Mouse (Mus musculus): Measurements from ENCODE around the gene Senp6. TPM values are rescaled to one million over a fixed set of nuclear protein-coding genes. Genes with fewer than 3 reads are reported as not detected.
"Not testable (repeated sequence)": the region's sequence is repeated elsewhere in the genome, so short reads cannot be mapped to it uniquely, and the experiment has no call there.

Senp6 gene
- 31.9 and 37.5 TPM in 2 replicates for polyA plus RNA-seq (2015; fragmentation: Nextera tagmentation; extraction: Ambion mirVana)

DNA sequence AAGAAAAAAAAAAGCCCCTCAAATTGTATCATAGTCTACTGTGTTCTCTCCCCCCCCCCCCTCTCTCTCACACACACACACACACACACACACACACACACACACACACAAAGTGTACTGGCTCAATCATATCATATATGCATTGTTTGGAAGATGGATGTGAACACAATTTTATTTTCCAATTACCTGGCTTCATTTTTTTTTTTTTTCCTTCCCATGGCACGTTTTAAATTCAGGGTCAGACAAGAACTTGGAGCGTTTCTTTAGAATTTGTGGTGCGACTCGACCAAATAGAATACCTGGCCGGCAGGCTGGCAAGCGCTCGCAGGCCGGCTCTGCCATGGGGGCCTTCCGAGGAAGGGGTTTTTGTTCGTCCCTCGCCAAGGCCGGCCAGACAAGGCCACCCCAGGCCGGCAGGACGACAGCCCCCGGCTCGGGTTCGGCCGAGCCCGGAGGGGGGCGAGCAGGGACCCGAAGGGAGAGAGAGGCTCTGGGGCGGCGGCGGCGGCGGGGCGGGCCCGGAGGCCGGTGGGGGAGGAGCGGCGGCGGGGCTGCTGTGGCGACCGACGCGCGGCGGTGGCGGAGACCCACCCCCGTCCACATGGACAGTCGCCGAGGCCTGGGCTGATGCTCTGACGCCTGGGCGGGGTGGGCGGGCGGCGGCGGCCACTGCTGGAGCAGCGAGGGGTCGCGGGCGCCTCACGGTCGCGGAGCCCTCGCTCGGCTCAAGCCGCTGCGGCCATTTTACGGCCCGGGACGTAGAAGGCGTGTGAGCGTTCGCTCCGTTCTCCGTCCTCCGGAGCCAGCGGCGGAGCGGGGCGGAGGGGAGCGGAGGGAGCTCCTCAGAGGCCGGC lies at the start of gene Senp6:
Gene Senp6 (plus strand): TSS at position 537 of the 854 bp plus-strand sequence.
- Histone ChIP-seq H3K4me3 (ENCODE audit: low read depth, low read length) (peak within 1 kb of the TSS; percentile 84), H3K4me2 (replicated peaks; ENCODE audit: low read depth) (peak within 1 kb of the TSS; percentile 72), H3K9ac (ENCODE audit: low read depth, low read length) (peak within 1 kb of the TSS; percentile 99), H3K27me3 (replicated peaks; ENCODE audit: control insufficient read depth, insufficient read depth, low read length) (no peaks in the 10 kb centered on the region), H3K36me3 (ENCODE audit: control insufficient read depth, insufficient read depth) (no peaks in the 10 kb centered on the region), H3K9me3 (ENCODE audit: control insufficient read depth) (no peaks in the 10 kb centered on the region), H3K27ac (ENCODE audit: low read depth, low read length) (peak within 1 kb of the TSS; percentile 98), H3K4me1 (replicated peaks; ENCODE audit: control insufficient read depth, insufficient read depth, low read length) (no peaks in the 10 kb centered on the region)
- WGBS, result under 1% methylated on average over 54 of the region's 74 CpGs
- ATAC-seq, result peak; percentile 70
- no peak for TF ChIP-seq CTCF (IDR thresholded peaks at IDR 0.05; ENCODE audit: low read depth)

DNA sequence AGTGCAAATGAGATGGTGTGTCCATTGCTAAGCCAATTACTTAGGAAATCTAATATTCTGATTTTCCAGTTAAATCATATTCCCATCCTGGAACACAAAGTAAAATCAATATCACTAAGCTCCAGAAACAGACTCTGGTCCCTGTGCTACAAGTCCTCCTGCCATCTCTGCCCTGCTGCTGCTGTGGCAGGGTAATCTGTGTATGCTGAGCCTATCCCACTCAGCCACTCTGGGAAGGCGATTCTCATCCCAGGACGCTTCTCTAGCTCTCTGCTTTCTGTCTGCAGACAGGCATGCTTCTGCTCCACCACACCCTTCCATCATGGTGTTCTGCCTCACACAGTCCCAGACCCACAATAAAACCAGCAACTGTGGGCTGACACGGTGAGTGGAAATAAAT lies 46.3 kb upstream of the Senp6 start:
- Histone ChIP-seq H3K27ac (ENCODE audit: low read depth, low read length) (no peak overlapping the region), H3K9ac (ENCODE audit: low read depth, low read length) (no peak overlapping the region), H3K4me2 (replicated peaks; ENCODE audit: low read depth) (no peak overlapping the region), H3K36me3 (ENCODE audit: control insufficient read depth, insufficient read depth) (no peaks in the 10 kb centered on the region), H3K9me3 (ENCODE audit: control insufficient read depth) (no peaks in the 10 kb centered on the region), H3K4me3 (ENCODE audit: low read depth, low read length) (no peak overlapping the region), H3K4me1 (replicated peaks; ENCODE audit: control insufficient read depth, insufficient read depth, low read length) (no peaks in the 10 kb centered on the region), H3K27me3 (replicated peaks; ENCODE audit: control insufficient read depth, insufficient read depth, low read length) (no peaks in the 10 kb centered on the region)
- no peak for ATAC-seq
- TF ChIP-seq CTCF (IDR thresholded peaks at IDR 0.05; ENCODE audit: low read depth), result no peak
- 40% methylated on average over 3 of the region's 3 CpGs for WGBS

DNA sequence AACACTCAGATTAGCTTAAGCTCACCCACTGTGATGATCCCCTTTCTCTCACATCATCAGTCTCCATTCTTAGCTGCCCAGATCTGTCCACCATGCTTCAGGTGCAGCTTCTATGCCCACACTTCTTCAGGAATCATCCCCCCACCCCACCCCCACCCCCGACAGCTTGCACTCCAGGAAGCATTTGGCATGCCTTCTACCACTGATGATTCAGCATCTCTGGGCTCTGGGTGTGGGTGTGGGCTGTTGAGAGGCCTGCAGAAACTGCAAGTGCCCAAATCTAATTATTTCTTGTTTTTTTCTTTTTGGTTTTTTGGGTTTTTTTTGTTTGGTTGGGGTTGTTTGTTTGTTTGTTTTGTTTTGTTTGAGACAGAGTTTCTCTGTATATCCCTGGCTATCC lies 45.1 kb upstream of the Senp6 start:
- no peak for ATAC-seq

DNA sequence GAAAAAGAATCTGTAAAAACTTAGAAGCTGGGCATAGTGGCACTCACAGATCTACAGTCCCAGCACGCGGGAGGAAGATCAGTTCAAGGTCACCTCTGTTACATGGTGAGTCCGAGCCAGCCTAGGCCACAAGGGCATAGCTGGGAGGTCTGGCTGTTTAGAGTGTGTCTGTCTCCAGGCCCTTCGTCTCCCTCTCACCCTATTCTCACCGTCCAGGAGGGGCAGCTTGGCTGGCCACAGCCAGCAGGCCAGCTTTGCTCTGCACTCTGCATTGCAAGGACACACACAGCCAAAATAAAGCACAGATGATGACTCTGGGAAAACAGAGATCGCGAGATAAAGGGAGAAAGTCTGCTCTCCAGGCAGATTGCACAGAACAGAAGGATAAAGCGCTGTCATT lies 43.9 kb upstream of the Senp6 start:
- no peak overlapping the region for H3K27ac ChIP-seq (ENCODE audit: low read depth, low read length)
- no peak for ATAC-seq
- H3K9ac ChIP-seq (ENCODE audit: low read depth, low read length), result no peak overlapping the region
- H3K27me3 ChIP-seq (replicated peaks; ENCODE audit: control insufficient read depth, insufficient read depth, low read length), result no peaks in the 10 kb centered on the region
- H3K4me2 ChIP-seq (replicated peaks; ENCODE audit: low read depth), result no peak overlapping the region
- no peak overlapping the region for H3K4me3 ChIP-seq (ENCODE audit: low read depth, low read length)
- no peaks in the 10 kb centered on the region for H3K9me3 ChIP-seq (ENCODE audit: control insufficient read depth)
- 60% methylated on average over 8 of the region's 8 CpGs for whole genome bisulfite sequencing
- TF ChIP-seq CTCF (IDR thresholded peaks at IDR 0.05; ENCODE audit: low read depth), result no peak
- no peaks in the 10 kb centered on the region for H3K4me1 ChIP-seq (replicated peaks; ENCODE audit: control insufficient read depth, insufficient read depth, low read length)
- no peaks in the 10 kb centered on the region for H3K36me3 ChIP-seq (ENCODE audit: control insufficient read depth, insufficient read depth)

More for the DNA sequence above, 45.1 kb upstream of the Senp6 start:
- WGBS, result 43% methylated on average over 1 of the region's 1 CpGs
- H3K27me3 ChIP-seq (replicated peaks; ENCODE audit: control insufficient read depth, insufficient read depth, low read length), result no peaks in the 10 kb centered on the region
- H3K4me3 ChIP-seq (ENCODE audit: low read depth, low read length), result no peak overlapping the region
- no peaks in the 10 kb centered on the region for H3K9me3 ChIP-seq (ENCODE audit: control insufficient read depth)
- H3K4me1 ChIP-seq (replicated peaks; ENCODE audit: control insufficient read depth, insufficient read depth, low read length), result no peaks in the 10 kb centered on the region
- H3K27ac ChIP-seq (ENCODE audit: low read depth, low read length), result no peak overlapping the region
- H3K9ac ChIP-seq (ENCODE audit: low read depth, low read length), result no peak overlapping the region
- no peak overlapping the region for H3K4me2 ChIP-seq (replicated peaks; ENCODE audit: low read depth)
- H3K36me3 ChIP-seq (ENCODE audit: control insufficient read depth, insufficient read depth), result no peaks in the 10 kb centered on the region
- TF ChIP-seq CTCF (IDR thresholded peaks at IDR 0.05; ENCODE audit: low read depth), result no peak

DNA sequence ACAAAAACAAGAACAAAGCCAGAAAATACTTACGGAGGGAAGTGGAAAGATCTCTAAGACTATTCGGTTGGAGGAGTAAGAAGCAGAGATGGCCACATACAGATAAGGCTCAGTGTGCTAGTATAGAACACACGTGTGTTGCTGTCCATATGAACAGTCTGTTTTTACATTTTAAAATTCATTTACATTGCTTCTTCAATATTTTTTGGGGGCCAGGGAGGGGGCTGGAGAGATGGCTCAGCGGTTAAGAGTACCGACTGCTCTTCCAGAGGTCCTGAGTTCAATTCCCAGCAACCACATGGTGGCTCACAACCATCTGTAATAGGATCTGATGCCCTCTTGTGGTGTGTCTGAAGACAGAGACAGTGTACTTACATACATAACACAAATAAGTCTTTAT lies 41.4 kb upstream of the Senp6 start:
- H3K4me2 ChIP-seq (replicated peaks; ENCODE audit: low read depth); H3K4me3 ChIP-seq (ENCODE audit: low read depth, low read length); ATAC-seq; H3K9ac ChIP-seq (ENCODE audit: low read depth, low read length); H3K27me3 ChIP-seq (replicated peaks; ENCODE audit: control insufficient read depth, insufficient read depth, low read length); H3K4me1 ChIP-seq (replicated peaks; ENCODE audit: control insufficient read depth, insufficient read depth, low read length); H3K27ac ChIP-seq (ENCODE audit: low read depth, low read length); H3K9me3 ChIP-seq (ENCODE audit: control insufficient read depth); H3K36me3 ChIP-seq (ENCODE audit: control insufficient read depth, insufficient read depth): not testable (repeated sequence)
- 89% methylated on average over 5 of the region's 5 CpGs for WGBS

DNA sequence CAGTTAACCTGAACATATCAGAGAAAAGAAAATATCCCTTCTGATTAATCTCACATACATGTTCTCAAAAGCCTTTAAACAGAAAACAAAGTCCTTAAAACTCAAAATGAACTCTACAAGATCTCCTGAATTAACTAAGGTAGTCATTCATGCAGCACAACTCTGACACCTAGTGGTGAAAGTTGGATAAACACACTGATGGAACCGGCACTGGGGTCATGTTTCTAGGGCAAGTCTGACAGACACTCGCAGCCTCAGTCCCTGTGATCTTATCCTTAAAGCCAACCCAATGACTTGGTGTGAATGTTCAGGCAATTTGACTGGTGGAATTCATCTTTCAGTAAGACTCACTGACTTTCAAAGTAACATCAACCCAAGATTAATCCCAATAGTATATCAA lies 40.7 kb upstream of the Senp6 start:
- Histone ChIP-seq H3K27me3 (replicated peaks; ENCODE audit: control insufficient read depth, insufficient read depth, low read length) (no peaks in the 10 kb centered on the region), H3K4me1 (replicated peaks; ENCODE audit: control insufficient read depth, insufficient read depth, low read length) (no peaks in the 10 kb centered on the region), H3K27ac (ENCODE audit: low read depth, low read length) (no peak overlapping the region), H3K36me3 (ENCODE audit: control insufficient read depth, insufficient read depth) (no peaks in the 10 kb centered on the region), H3K9me3 (ENCODE audit: control insufficient read depth) (no peaks in the 10 kb centered on the region), H3K9ac (ENCODE audit: low read depth, low read length) (no peak overlapping the region), H3K4me3 (ENCODE audit: low read depth, low read length) (no peak overlapping the region), H3K4me2 (replicated peaks; ENCODE audit: low read depth) (no peak overlapping the region)
- WGBS, result 1% methylated on average over 2 of the region's 2 CpGs
- no peak for ATAC-seq
- peak; percentile 87 for TF ChIP-seq CTCF (IDR thresholded peaks at IDR 0.05; ENCODE audit: low read depth)

Measured in intestine, postnatal 0 days (tissue).